Mouse (Mus musculus) heart, adult 9 months (tissue): Measurements from ENCODE around the gene Usp7.
"Not testable (repeated sequence)": the region's sequence is repeated elsewhere in the genome, so short reads cannot be mapped to it uniquely, and the experiment has no call there.

Experiments
- DNase-seq, 2 experiments: peaks; one replicate each; pipeline ENCODE4 v3.0.0; 2022; ENCODE audit warnings: low spot score in 2 of 2

Usp7 gene

GRCm38 (mm10) chr16:8751555-8752235, 40.4 kb downstream of the Usp7 start:
- DNase-seq, result no peak

- DNase-seq, result no peak
Measured at GRCm38 (mm10) chr16:8748904-8749303, 43.2 kb downstream of the Usp7 start.

- no peak for DNase-seq
Measured at GRCm38 (mm10) chr16:8748175-8748846, 43.8 kb downstream of the Usp7 start.

- DNase-seq, result no peak
Measured at GRCm38 (mm10) chr16:8747772-8748171, 44.3 kb downstream of the Usp7 start.

- DNase-seq, result no peak
Measured at GRCm38 (mm10) chr16:8746509-8746908, 45.6 kb downstream of the Usp7 start.

- no peak for DNase-seq
Measured at GRCm38 (mm10) chr16:8745751-8746150, 46.4 kb downstream of the Usp7 start.

- no peak for DNase-seq
Measured at GRCm38 (mm10) chr16:8743989-8744388, 48.1 kb downstream of the Usp7 start.

- DNase-seq, result no peak
Measured at GRCm38 (mm10) chr16:8741697-8742096, 50.4 kb downstream of the Usp7 start.

GRCm38 (mm10) chr16:8741110-8741509, 51.0 kb downstream of the Usp7 start:
- no peak for DNase-seq

- peak; percentile 85 to 86 for DNase-seq
Measured at GRCm38 (mm10) chr16:8738542-8739514, 53.3 kb downstream of the Usp7 start.

GRCm38 (mm10) chr16:8737666-8738541, 54.2 kb downstream of the Usp7 start:
- peak in 1 of 2 experiments; percentile 23 for DNase-seq

- DNase-seq, result no peak
Measured at GRCm38 (mm10) chr16:8737341-8737665, 54.8 kb downstream of the Usp7 start.

- DNase-seq, result no peak
Measured at GRCm38 (mm10) chr16:8736757-8737156, 55.4 kb downstream of the Usp7 start.

GRCm38 (mm10) chr16:8736032-8736431, 56.1 kb downstream of the Usp7 start:
- DNase-seq, result peak in 1 of 2 experiments; percentile 29

GRCm38 (mm10) chr16:8734693-8735092, 57.4 kb downstream of the Usp7 start:
- DNase-seq, result no peak

GRCm38 (mm10) chr16:8733624-8734023, 58.5 kb downstream of the Usp7 start:
- DNase-seq, result no peak

GRCm38 (mm10) chr16:8732450-8732849, 59.7 kb downstream of the Usp7 start:
- DNase-seq, result not testable (repeated sequence)

- DNase-seq, result no peak
Measured at GRCm38 (mm10) chr16:8731630-8732029, 60.5 kb downstream of the Usp7 start.

- no peak for DNase-seq
Measured at GRCm38 (mm10) chr16:8728111-8728748, 63.9 kb downstream of the Usp7 start.

- no peak for DNase-seq
Measured at GRCm38 (mm10) chr16:8725807-8726206, 66.3 kb downstream of the Usp7 start.

GRCm38 (mm10) chr16:8724031-8724430, 68.1 kb downstream of the Usp7 start:
- DNase-seq, result no peak
